Mouse (Mus musculus) embryonic facial prominence, embryonic 10.5 days (tissue): ENCODE measurements at regions not wholly inside any gene's neighbourhood (a gene's known extent, or its start where the extent isn't known, plus 50 kb on each side); places are given as distances from the start of the nearest gene placed in this dataset.
"Not testable (repeated sequence)": the region's sequence is repeated elsewhere in the genome, so short reads cannot be mapped to it uniquely, and the experiment has no call there.

Experiments used
- DNase-seq: peaks from one replicate; pipeline ENCODE4 v3.0.0-alpha.2; 2017; ENCODE audit warnings: low spot score
- H3K27ac ChIP-seq: fragments of 300-500 bp; sonication (generic); replicated peaks from 2 replicates; pipeline ENCODE4 v1.5.1; 2016; ENCODE audit warnings: mild to moderate bottlenecking
- H3K27me3 ChIP-seq: fragments of 300-500 bp; sonication (generic); replicated peaks from 2 replicates; pipeline ENCODE4 v1.6.1; 2016; ENCODE audit warnings: low read depth, mild to moderate bottlenecking; ENCODE audit not compliant: poor library complexity, severe bottlenecking
- H3K36me3 ChIP-seq: fragments of 300-500 bp; sonication (generic); replicated peaks from 2 replicates; pipeline ENCODE4 v1.6.1; 2016; ENCODE audit warnings: mild to moderate bottlenecking, moderate library complexity
- H3K4me1 ChIP-seq: fragments of 300-500 bp; sonication (generic); 2 replicates; pipeline ENCODE4 v1.6.1; 2016
- H3K4me3 ChIP-seq: fragments of 300-500 bp; sonication (generic); 2 replicates; pipeline ENCODE4 v1.5.1; 2016; ENCODE audit warnings: mild to moderate bottlenecking, moderate library complexity
- H3K9me3 ChIP-seq: fragments of 300-500 bp; sonication (generic); 2 replicates; pipeline ENCODE4 v1.6.1; 2016; ENCODE audit warnings: mild to moderate bottlenecking
- WGBS: fragments of 180-500 bp; shearing (Covaris S2); methylation state at CpG from one replicate; pipeline ENCODE4 v1.1.7; 2016; 5-methylcytosine and 5-hydroxymethylcytosine counted together

GRCm38 (mm10) chr3:138649699-138650098 is 92.3 kb upstream of the Tspan5 start:
- WGBS = 88% methylated on average over 6 of the region's 6 CpGs
- Histone ChIP-seq H3K9me3 (no peaks in the 10 kb centered on the region; the same call in 1 of the 2 replicates), H3K27ac (no peak overlapping the region), H3K4me1 (peaks cover 10% of the 10 kb centered on the region), H3K27me3 (0 out of 2 replicates have a peak, but pooled peaks cover 12% of the 10 kb centered on the region), H3K4me3 (no peak overlapping the region), H3K36me3 (no peaks in the 10 kb centered on the region)
- no peak for DNase-seq

- H3K9me3 ChIP-seq, H3K4me3 ChIP-seq, H3K27ac ChIP-seq, H3K4me1 ChIP-seq, H3K36me3 ChIP-seq, DNase-seq, H3K27me3 ChIP-seq: not testable (repeated sequence)
- WGBS = 94% methylated on average over 4 of the region's 4 CpGs
These were observed 91.3 kb upstream of the Tspan5 start for GRCm38 (mm10) chr3:138650671-138651070.

- no peaks in the 10 kb centered on the region for H3K36me3 ChIP-seq
- H3K27me3 ChIP-seq = no peaks in the 10 kb centered on the region
- DNase-seq = no peak
- H3K27ac ChIP-seq = no peak overlapping the region
- H3K4me3 ChIP-seq = no peak overlapping the region
- WGBS = 91% methylated on average over 12 of the region's 12 CpGs
- H3K9me3 ChIP-seq = peaks cover 6% of the 10 kb centered on the region; the same call in 1 of the 2 replicates
- peaks cover 5% of the 10 kb centered on the region; the same call in 1 of the 2 replicates for H3K4me1 ChIP-seq
These were observed 90.4 kb upstream of the Tspan5 start for GRCm38 (mm10) chr3:138651361-138652205.

- Histone ChIP-seq H3K27me3 (no peaks in the 10 kb centered on the region), H3K4me1 (peaks cover 5% of the 10 kb centered on the region; the same call in 1 of the 2 replicates), H3K4me3 (no peak overlapping the region), H3K27ac (no peak overlapping the region), H3K9me3 (peaks cover 12% of the 10 kb centered on the region; the same call in 1 of the 2 replicates), H3K36me3 (no peaks in the 10 kb centered on the region)
- DNase-seq = no peak
- WGBS = 93% methylated on average over 2 of the region's 2 CpGs
These were observed 89.8 kb upstream of the Tspan5 start for GRCm38 (mm10) chr3:138652206-138652605.

- no peaks in the 10 kb centered on the region for H3K27me3 ChIP-seq
- no peak overlapping the region for H3K27ac ChIP-seq
- DNase-seq = peak; percentile 34
- no peak overlapping the region for H3K4me3 ChIP-seq
- peaks cover 5% of the 10 kb centered on the region; the same call in 1 of the 2 replicates for H3K4me1 ChIP-seq
- WGBS = 64% methylated on average over 4 of the region's 4 CpGs
- peaks cover 15% of the 10 kb centered on the region; the same call in 1 of the 2 replicates for H3K9me3 ChIP-seq
- no peaks in the 10 kb centered on the region for H3K36me3 ChIP-seq
These were observed 89.3 kb upstream of the Tspan5 start for GRCm38 (mm10) chr3:138652685-138653084.

GRCm38 (mm10) chr3:138653549-138654246 is 88.3 kb upstream of the Tspan5 start:
- 85% methylated on average over 13 of the region's 13 CpGs for WGBS
- Histone ChIP-seq H3K36me3 (no peaks in the 10 kb centered on the region), H3K9me3 (peaks cover 15% of the 10 kb centered on the region; the same call in 1 of the 2 replicates), H3K27ac (no peak overlapping the region), H3K4me3 (no peak overlapping the region), H3K4me1 (peaks cover 5% of the 10 kb centered on the region; the same call in 1 of the 2 replicates), H3K27me3 (no peaks in the 10 kb centered on the region)
- no peak for DNase-seq

GRCm38 (mm10) chr3:138654610-138655371 is 87.2 kb upstream of the Tspan5 start:
- Histone ChIP-seq H3K36me3 (no peaks in the 10 kb centered on the region), H3K27ac (no peak overlapping the region), H3K27me3 (no peaks in the 10 kb centered on the region), H3K4me3 (no peak overlapping the region), H3K9me3 (peaks cover 15% of the 10 kb centered on the region; the same call in 1 of the 2 replicates), H3K4me1 (peaks cover 5% of the 10 kb centered on the region; the same call in 1 of the 2 replicates)
- WGBS = 83% methylated on average over 16 of the region's 16 CpGs
- DNase-seq = no peak

GRCm38 (mm10) chr3:138655479-138655878 is 86.5 kb upstream of the Tspan5 start:
- peaks cover 15% of the 10 kb centered on the region; the same call in 1 of the 2 replicates for H3K9me3 ChIP-seq
- DNase-seq = no peak
- H3K27ac ChIP-seq = no peak overlapping the region
- 86% methylated on average over 3 of the region's 3 CpGs for WGBS
- no peak overlapping the region for H3K4me3 ChIP-seq
- H3K27me3 ChIP-seq = no peaks in the 10 kb centered on the region
- H3K4me1 ChIP-seq = peaks cover 5% of the 10 kb centered on the region; the same call in 1 of the 2 replicates
- no peaks in the 10 kb centered on the region for H3K36me3 ChIP-seq

- Histone ChIP-seq H3K36me3 (no peaks in the 10 kb centered on the region), H3K9me3 (0 out of 2 replicates have a peak, but pooled peaks cover 1% of the 10 kb centered on the region), H3K4me3 (no peak overlapping the region), H3K4me1 (no peaks in the 10 kb centered on the region), H3K27ac (no peak overlapping the region), H3K27me3 (no peaks in the 10 kb centered on the region)
- no peak for DNase-seq
- WGBS = 81% methylated on average over 2 of the region's 2 CpGs
These were observed 79.4 kb upstream of the Tspan5 start for GRCm38 (mm10) chr3:138662625-138663024.

- no peak overlapping the region for H3K27ac ChIP-seq
- no peaks in the 10 kb centered on the region for H3K36me3 ChIP-seq
- no peaks in the 10 kb centered on the region for H3K9me3 ChIP-seq
- no peak for DNase-seq
- H3K27me3 ChIP-seq = no peaks in the 10 kb centered on the region
- H3K4me1 ChIP-seq = no peaks in the 10 kb centered on the region
- WGBS = 84% methylated on average over 14 of the region's 14 CpGs
- no peak overlapping the region for H3K4me3 ChIP-seq
These were observed 73.5 kb upstream of the Tspan5 start for GRCm38 (mm10) chr3:138668394-138669092.

- 45% methylated on average over 2 of the region's 2 CpGs for whole genome bisulfite sequencing
- Histone ChIP-seq H3K36me3 (no peaks in the 10 kb centered on the region), H3K27me3 (no peaks in the 10 kb centered on the region), H3K4me1 (no peaks in the 10 kb centered on the region), H3K27ac (no peak overlapping the region), H3K4me3 (no peak overlapping the region), H3K9me3 (no peaks in the 10 kb centered on the region)
- no peak for DNase-seq
These were observed 66.1 kb upstream of the Tspan5 start for GRCm38 (mm10) chr3:138675881-138676280.

- Histone ChIP-seq H3K27ac (no peak overlapping the region), H3K4me3 (no peak overlapping the region), H3K9me3 (no peaks in the 10 kb centered on the region), H3K36me3 (no peaks in the 10 kb centered on the region), H3K4me1 (no peaks in the 10 kb centered on the region), H3K27me3 (no peaks in the 10 kb centered on the region)
- WGBS = 88% methylated on average over 4 of the region's 4 CpGs
- no peak for DNase-seq
These were observed 63.6 kb upstream of the Tspan5 start for GRCm38 (mm10) chr3:138678351-138678750.
